Mouse (Mus musculus): ENCODE results near the gene Rack1.

Gene Rack1

GRCm38 (mm10) chr11:48796290-48796689 lies 3.8 kb upstream of the Rack1 start:
- no peak for DNase-seq

GRCm38 (mm10) chr11:48797287-48797686 lies 2.8 kb upstream of the Rack1 start:
- no peak for DNase-seq

- no peak for DNase-seq
These were observed 1.8 kb upstream of the Rack1 start for GRCm38 (mm10) chr11:48798308-48798707.

GRCm38 (mm10) chr11:48798984-48799920 lies 880 bp upstream of the Rack1 start:
- no peak for DNase-seq

GRCm38 (mm10) chr11:48801831-48802772 lies 2.0 kb downstream of the Rack1 start:
- no peak for DNase-seq

GRCm38 (mm10) chr11:48803988-48804387 lies 3.9 kb downstream of the Rack1 start:
- DNase-seq: no peak

DNA sequence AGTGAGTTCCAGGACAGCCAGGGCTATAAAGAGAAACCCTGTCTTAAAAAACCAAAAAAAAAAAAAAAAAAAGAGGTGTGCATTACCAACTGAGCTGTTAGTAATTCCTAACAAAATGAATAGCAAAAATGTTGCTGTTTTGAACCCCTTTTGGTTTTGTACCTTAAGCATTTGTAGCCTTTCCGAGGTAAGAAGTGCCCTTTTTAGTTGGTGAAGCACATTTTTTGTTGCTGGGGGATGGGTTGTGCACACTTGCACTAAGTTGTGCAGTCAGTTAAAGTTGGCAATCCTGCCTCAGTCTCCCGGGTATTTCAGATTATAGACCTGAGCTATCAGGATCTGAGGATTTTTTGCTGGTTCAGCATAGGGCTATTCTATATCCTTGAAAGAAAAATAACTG lies 4.8 kb downstream of the Rack1 start:
- DNase-seq: no peak

DNA sequence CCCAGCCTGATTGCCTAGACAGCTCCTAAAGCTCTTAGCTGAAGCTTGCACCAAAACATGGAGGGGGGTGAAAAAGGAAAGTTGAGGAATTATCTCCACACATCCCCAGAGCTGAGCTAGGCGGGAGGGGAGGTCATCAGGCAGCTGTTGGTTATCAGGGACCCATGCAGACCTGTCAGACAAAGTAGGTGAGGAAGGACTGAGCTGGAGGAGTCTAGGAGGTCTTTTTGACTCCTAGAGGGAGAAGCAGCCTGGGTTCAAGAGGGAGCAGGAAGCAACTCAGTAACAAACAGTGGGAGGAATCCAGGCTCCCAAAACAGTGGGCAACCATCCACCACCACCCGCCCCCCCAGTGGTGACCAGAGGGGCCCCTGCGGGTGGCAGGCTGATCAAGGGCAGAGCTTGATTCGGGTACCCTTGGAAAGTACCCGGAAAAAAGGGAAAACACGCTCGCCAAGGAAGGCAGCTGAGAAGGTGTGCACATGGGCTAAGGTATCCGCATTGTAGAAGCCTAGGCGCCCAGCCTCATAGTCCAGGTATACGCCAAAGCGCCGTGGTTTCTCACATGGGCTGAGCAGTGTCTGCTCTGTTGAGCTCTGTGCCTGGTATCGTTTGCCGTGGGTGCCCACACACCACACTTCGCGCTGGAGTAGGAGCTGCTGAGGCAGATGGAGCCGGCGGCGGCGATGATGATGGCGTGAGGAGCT lies 6.9 kb downstream of the Rack1 start:
- DNase-seq: no peak

- DNase-seq: peak; percentile 23
These were observed 7.6 kb downstream of the Rack1 start for GRCm38 (mm10) chr11:48807563-48808303.

DNA sequence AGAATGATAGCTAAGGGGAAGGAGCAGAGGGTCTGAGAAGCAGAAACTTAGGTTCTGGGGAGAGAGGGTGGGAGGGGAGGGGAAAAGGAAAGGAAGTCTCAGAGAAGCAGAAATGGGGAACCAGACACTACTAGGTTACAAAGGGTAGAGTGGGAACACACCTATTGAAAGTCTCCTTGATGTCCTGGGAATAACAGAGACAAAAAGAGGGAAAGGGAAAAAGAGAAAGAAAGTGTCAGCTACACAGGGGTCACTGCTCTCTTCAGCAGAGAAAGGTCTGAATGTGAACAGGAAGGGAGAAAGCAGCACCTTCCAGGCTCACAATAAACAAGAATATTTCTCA lies 8.1 kb downstream of the Rack1 start:
- no peak for DNase-seq

GRCm38 (mm10) chr11:48808737-48809433 lies 8.8 kb downstream of the Rack1 start:
- DNase-seq: no peak

DNA sequence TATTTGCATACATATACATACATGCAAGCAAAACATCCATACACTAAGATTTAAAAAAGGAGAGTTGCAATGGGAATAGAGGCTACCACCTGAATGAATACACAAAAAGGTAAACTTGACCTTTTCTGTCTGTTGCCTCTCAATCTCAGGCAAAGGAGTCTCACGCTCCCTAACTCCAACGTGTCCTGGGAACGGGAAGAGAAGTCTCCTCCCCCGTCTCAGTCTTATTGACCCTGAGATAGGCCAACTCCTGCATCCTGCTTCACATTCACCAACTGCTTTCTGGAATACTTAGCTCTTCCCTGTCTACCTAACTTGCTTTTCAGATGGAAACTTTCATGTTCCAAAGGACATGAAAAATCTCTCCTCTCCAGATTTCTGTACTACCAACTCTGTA lies 9.3 kb downstream of the Rack1 start:
- DNase-seq: no peak

- DNase-seq: no peak
These were observed 10.0 kb downstream of the Rack1 start for GRCm38 (mm10) chr11:48810142-48810541.

DNA sequence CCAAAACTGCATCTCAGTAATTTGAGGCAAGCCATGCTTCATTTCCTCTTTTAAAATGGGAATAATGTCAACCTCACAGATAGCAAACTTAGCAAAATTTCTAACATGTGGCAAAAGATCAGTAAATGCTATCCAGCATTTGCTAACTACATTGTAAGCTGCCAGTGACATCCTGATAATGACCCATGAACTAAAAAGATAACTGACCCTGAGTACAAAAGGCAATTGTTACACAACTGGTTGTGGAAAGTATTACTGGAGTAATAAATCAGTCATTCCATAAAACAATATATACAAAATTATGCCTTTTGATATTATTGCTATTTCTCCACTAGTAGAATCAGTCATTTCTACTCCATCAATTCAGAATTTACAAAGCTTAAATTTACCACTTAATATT lies 13.7 kb downstream of the Rack1 start:
- DNase-seq: no peak

DNA sequence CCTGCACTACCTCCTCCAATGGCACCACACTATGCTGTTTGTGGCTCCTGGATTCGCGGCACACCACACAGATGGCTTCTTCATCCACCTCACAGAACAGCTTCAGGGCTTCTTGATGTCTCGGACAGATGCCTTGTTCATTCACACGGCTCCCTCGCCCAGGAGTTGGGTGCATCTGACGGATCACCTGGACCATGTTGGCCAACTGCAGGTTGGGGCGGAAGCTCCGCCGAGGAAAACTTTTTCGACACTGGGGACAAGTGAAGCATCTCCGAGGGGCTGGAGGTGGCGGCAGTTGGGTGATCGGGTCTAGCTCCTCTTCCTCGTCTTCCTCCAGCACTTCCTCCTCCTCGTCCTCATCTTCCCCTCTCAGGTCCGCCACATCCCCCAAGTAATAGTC lies 15.7 kb downstream of the Rack1 start:
- no peak for DNase-seq

GRCm38 (mm10) chr11:48816281-48816781 lies 16.2 kb downstream of the Rack1 start:
- DNase-seq: peak; percentile 57

DNA sequence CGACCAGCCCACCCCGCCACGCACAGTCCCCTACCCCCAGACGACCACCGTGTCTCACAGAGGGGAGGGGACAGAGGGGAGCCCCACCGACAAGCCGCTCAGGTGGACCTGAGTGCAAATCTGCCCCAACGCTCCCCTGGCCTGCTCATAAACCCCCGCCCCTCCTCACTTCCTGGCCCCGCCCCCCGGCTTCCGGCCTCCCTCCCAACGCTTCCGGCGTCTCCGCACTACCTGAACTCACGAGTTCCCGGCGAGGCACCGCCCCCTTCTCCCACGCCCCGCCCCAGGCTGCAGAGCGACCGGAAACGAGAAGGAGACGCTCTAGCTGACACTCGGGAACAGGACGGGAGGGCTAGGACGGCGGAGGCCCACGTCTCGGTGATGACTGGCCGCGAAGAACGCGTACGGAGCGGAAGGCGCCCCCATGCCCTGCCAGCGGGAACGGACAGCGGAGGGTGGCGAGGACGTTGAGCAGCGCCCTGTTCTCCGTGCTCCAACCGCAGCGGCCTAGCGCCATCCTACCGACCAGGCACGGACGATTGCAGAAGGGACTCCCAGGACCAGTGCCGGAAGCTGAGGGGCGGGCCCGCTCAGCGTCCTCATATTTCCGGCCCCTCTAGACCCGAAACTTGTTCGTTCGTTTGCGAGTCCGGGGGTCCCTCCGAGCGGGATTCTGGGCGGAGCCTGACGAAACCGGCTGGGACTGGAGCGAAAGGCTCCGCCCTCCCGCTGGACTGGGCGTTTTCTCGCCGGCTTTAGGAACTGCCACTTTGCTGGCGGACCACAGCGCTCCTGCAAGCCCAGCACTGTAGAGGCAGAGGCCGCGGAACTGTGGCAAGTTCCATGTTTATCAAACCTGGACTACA lies 16.9 kb downstream of the Rack1 start, which contains the start of gene Trim41:
Trim41 (minus strand) TSS at position 554 of the 866 bp plus-strand sequence.
- DNase-seq: peak; percentile 98

DNA sequence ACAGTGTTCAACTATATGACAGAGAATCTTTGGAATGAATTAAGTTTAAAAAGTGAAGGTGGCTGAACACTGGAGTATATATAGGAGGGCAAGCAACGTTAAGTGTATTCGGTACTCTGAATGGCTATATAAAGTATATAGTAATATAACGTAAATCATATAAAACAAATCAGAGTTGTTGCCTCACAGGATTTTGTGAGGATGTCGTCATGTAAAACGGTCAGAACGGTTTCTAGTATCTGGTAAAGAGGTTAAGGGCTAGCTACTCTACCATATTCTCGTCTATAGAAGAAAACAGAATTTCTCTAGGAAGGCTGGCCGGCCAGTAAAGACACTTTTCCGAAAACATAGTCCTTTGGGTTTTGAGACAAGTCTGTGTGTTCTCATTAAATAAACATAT lies 17.7 kb downstream of the Rack1 start:
- DNase-seq: no peak

GRCm38 (mm10) chr11:48818346-48818745 lies 18.2 kb downstream of the Rack1 start:
- peak; percentile 79 for DNase-seq

- DNase-seq: no peak
These were observed 19.6 kb downstream of the Rack1 start for GRCm38 (mm10) chr11:48819614-48820307.

Data from right cerebral cortex, postnatal 4 days (tissue).